Mouse (Mus musculus): ENCODE measurements around the gene Olfr937. TPM values are rescaled to one million over a fixed set of nuclear protein-coding genes. Genes with fewer than 3 reads are reported as not detected.

The Olfr937 gene
- total RNA-seq (2015) (not detected in 2 replicates), total RNA-seq (2017) (not detected in 2 replicates)

DNA sequence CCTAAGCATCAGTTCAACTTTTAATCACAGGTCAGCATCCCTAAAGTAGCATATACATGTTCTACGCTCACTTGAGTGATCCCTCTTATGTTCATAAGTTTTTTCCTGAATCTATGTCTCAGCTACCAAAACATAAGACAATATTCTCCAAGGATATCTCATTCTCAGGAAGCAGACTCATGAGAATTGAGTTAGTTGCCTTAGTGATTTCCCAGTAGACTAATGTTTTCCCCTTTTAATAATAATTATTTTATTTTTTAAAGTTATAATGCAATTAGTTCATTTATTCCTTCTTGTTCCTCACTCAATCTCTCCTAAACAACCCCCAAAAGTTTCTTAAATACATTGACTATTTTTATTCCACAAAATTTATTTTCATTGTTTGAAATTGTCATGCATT is at the start of gene Olfr937:
Olfr937 (minus strand) TSS at position 101 of the 400 bp plus-strand sequence.
- ATAC-seq (replicated peaks; ENCODE audit: poor library complexity), result no peak

DNA sequence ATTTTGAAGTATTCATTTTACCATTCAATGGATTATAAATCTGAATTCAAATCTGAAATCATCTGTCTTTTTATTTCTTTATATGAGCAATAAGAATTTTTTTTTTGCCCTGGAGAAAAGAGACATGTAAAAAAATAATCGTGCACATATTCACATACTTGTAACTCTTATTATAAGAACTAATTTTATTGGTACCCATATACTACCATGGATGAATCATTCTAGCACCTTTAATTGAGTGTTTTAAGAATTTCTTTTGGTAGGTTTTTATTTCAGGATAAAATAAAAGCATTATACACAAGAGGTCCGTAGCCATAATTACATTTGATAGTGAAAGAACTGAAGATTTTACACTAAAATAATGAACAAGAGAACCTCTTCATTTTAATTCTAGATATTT is 14.0 kb upstream of the Olfr937 start, which contains the start of gene Olfr938:
Olfr938 (minus strand) TSS at position 101 of the 400 bp plus-strand sequence.
- no peak for ATAC-seq (replicated peaks; ENCODE audit: poor library complexity)

DNA sequence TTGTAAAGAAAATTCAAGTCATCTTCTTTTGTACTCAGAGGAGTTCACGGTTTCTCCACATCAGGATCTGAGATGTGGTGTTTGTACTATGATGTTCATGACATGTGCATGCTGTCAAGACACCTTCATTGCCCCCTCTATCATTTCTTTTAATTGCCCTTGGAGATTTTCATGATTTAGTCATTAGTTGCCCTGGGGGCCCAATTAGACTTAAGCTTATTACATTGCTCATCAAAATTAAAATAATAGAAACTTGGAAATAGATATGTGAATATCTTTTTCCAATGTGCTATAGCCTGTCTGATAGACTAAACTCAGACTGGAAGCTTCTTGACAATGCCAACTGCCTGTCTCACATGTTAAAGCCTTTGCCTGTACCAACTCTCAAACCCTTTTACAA is 41.5 kb downstream of the Olfr937 start, which contains the start of gene Olfr146:
Olfr146 (minus strand) TSS at position 101 of the 400 bp plus-strand sequence.
- no peak for ATAC-seq (replicated peaks; ENCODE audit: poor library complexity)

Other genes with a start within 250 kb of the Olfr937 start
- not detected in 2 replicates for gene Olfr923, start 238.4 kb downstream of the Olfr937 start, total RNA-seq (2015)
- not detected in 2 replicates for gene Olfr923, start 238.4 kb downstream of the Olfr937 start, total RNA-seq (2017)
- not detected in 2 replicates for gene Olfr924, start 220.5 kb downstream of the Olfr937 start, total RNA-seq (2015)
- not detected in 2 replicates for gene Olfr924, start 220.5 kb downstream of the Olfr937 start, total RNA-seq (2017)
- not detected in 2 replicates for gene Olfr26, start 209.9 kb downstream of the Olfr937 start, total RNA-seq (2015)
- gene Olfr26, start 209.9 kb downstream of the Olfr937 start, total RNA-seq (2017), result not detected in 2 replicates
- not detected in 2 replicates for gene Olfr926, start 187.8 kb downstream of the Olfr937 start, total RNA-seq (2015)
- gene Olfr926, start 187.8 kb downstream of the Olfr937 start, total RNA-seq (2017), result not detected in 2 replicates
- gene Olfr930, start 135.1 kb downstream of the Olfr937 start, total RNA-seq (2015), result not detected in 2 replicates
- not detected in 2 replicates for gene Olfr930, start 135.1 kb downstream of the Olfr937 start, total RNA-seq (2017)
- not detected in 2 replicates for gene Olfr933, start 92.6 kb downstream of the Olfr937 start, total RNA-seq (2015)
- gene Olfr933, start 92.6 kb downstream of the Olfr937 start, total RNA-seq (2017), result not detected in 2 replicates
- not detected in 2 replicates for gene Olfr934, start 76.6 kb downstream of the Olfr937 start, total RNA-seq (2015)
- gene Olfr934, start 76.6 kb downstream of the Olfr937 start, total RNA-seq (2017), result not detected in 2 replicates
- gene Olfr935, start 65.3 kb downstream of the Olfr937 start, total RNA-seq (2015), result not detected in 2 replicates
- gene Olfr935, start 65.3 kb downstream of the Olfr937 start, total RNA-seq (2017), result not detected in 2 replicates
- gene Olfr146, start 41.6 kb downstream of the Olfr937 start, total RNA-seq (2015), result not detected in 2 replicates
- not detected in 2 replicates for gene Olfr146, start 41.6 kb downstream of the Olfr937 start, total RNA-seq (2017)
- gene Olfr938, start 13.9 kb upstream of the Olfr937 start, total RNA-seq (2015), result not detected in 2 replicates
- gene Olfr938, start 13.9 kb upstream of the Olfr937 start, total RNA-seq (2017), result not detected in 2 replicates
- gene Olfr27, start 63.2 kb upstream of the Olfr937 start, total RNA-seq (2015), result not detected in 2 replicates
- not detected in 2 replicates for gene Olfr27, start 63.2 kb upstream of the Olfr937 start, total RNA-seq (2017)
- gene Olfr943, start 101.4 kb upstream of the Olfr937 start, total RNA-seq (2015), result not detected in 2 replicates
- gene Olfr943, start 101.4 kb upstream of the Olfr937 start, total RNA-seq (2017), result not detected in 2 replicates
- gene Olfr944, start 137.0 kb upstream of the Olfr937 start, total RNA-seq (2015), result not detected in 2 replicates
- not detected in 2 replicates for gene Olfr944, start 137.0 kb upstream of the Olfr937 start, total RNA-seq (2017)
- gene Olfr1537, start 185.0 kb upstream of the Olfr937 start, total RNA-seq (2015), result not detected in 2 replicates
- gene Olfr1537, start 185.0 kb upstream of the Olfr937 start, total RNA-seq (2017), result not detected in 2 replicates
- not detected in 2 replicates for gene Olfr945, start 211.9 kb upstream of the Olfr937 start, total RNA-seq (2015)
- not detected in 2 replicates for gene Olfr945, start 211.9 kb upstream of the Olfr937 start, total RNA-seq (2017)